Mouse (Mus musculus): ENCODE data around the gene Jarid2.
A peak's percentile ranks its signal among the peaks of the same experiment; 100 is the strongest.
"Not testable (repeated sequence)": the region's sequence is repeated elsewhere in the genome, so short reads cannot be mapped to it uniquely, and the experiment has no call there.

The Jarid2 gene

GRCm38 (mm10) chr13:44729424-44729971 lies at the start of gene Jarid2:
Gene Jarid2 (plus strand): TSS chr13:44729474.
- peak; percentile 11 to 23 for DNase-seq (ENCODE audit: low spot score in 2 of 2)

GRCm38 (mm10) chr13:44681051-44681450 lies 48.2 kb upstream of the Jarid2 start:
- no peak for DNase-seq (ENCODE audit: low spot score in 2 of 2)

- DNase-seq (ENCODE audit: low spot score in 2 of 2) = no peak
Observed at GRCm38 (mm10) chr13:44688140-44688539, 41.1 kb upstream of the Jarid2 start.

GRCm38 (mm10) chr13:44697628-44698027 lies 31.6 kb upstream of the Jarid2 start:
- DNase-seq (ENCODE audit: low spot score in 2 of 2) = no peak

GRCm38 (mm10) chr13:44704036-44704801 lies 25.1 kb upstream of the Jarid2 start:
- DNase-seq (ENCODE audit: low spot score in 2 of 2) = peak in 1 of 2 experiments; percentile 12

- peak; percentile 46 to 57 for DNase-seq (ENCODE audit: low spot score in 2 of 2)
Observed at GRCm38 (mm10) chr13:44705031-44705742, 24.1 kb upstream of the Jarid2 start.

GRCm38 (mm10) chr13:44705743-44706044 lies 23.6 kb upstream of the Jarid2 start:
- no peak for DNase-seq (ENCODE audit: low spot score in 2 of 2)

- no peak for DNase-seq (ENCODE audit: low spot score in 2 of 2)
Observed at GRCm38 (mm10) chr13:44706206-44706915, 22.9 kb upstream of the Jarid2 start.

- DNase-seq (ENCODE audit: low spot score in 2 of 2) = no peak
Observed at GRCm38 (mm10) chr13:44707176-44707575, 22.1 kb upstream of the Jarid2 start.

- DNase-seq (ENCODE audit: low spot score in 2 of 2) = no peak
Observed at GRCm38 (mm10) chr13:44708336-44709017, 20.8 kb upstream of the Jarid2 start.

GRCm38 (mm10) chr13:44709747-44710480 lies 19.4 kb upstream of the Jarid2 start:
- no peak for DNase-seq (ENCODE audit: low spot score in 2 of 2)

- no peak for DNase-seq (ENCODE audit: low spot score in 2 of 2)
Observed at GRCm38 (mm10) chr13:44711062-44711461, 18.2 kb upstream of the Jarid2 start.

GRCm38 (mm10) chr13:44711882-44712281 lies 17.4 kb upstream of the Jarid2 start:
- no peak for DNase-seq (ENCODE audit: low spot score in 2 of 2)

- no peak for DNase-seq (ENCODE audit: low spot score in 2 of 2)
Observed at GRCm38 (mm10) chr13:44715187-44715885, 13.9 kb upstream of the Jarid2 start.

- DNase-seq (ENCODE audit: low spot score in 2 of 2) = no peak
Observed at GRCm38 (mm10) chr13:44717838-44718237, 11.4 kb upstream of the Jarid2 start.

GRCm38 (mm10) chr13:44718465-44718864 lies 10.8 kb upstream of the Jarid2 start:
- DNase-seq (ENCODE audit: low spot score in 2 of 2) = not testable (repeated sequence)

GRCm38 (mm10) chr13:44720094-44720493 lies 9.2 kb upstream of the Jarid2 start:
- no peak for DNase-seq (ENCODE audit: low spot score in 2 of 2)

- DNase-seq (ENCODE audit: low spot score in 2 of 2) = no peak
Observed at GRCm38 (mm10) chr13:44721891-44722547, 7.3 kb upstream of the Jarid2 start.

GRCm38 (mm10) chr13:44723522-44723921 lies 5.8 kb upstream of the Jarid2 start:
- not testable (repeated sequence) for DNase-seq (ENCODE audit: low spot score in 2 of 2)

Measured in right cerebral cortex, adult 2 months (tissue).